Mouse (Mus musculus): ENCODE data around the gene Tmem110. TPM values are rescaled to one million over a fixed set of nuclear protein-coding genes. Genes with fewer than 3 reads are reported as not detected.

Gene Tmem110
- total and polyA plus RNA-seq, 2 experiments from 2014 or later, result 14.5 to 15.0 TPM

GRCm38 (mm10) chr14:30828635-30829460, 3.5 kb downstream of the Tmem110 start:
- no peak overlapping the region for H3K27ac ChIP-seq (ENCODE audit: low read depth, low read length)
- ATAC-seq (ENCODE audit: low FRiP score), result no peak
- H3K4me3 ChIP-seq (ENCODE audit: low read depth, low read length), result no peak overlapping the region
- H3K4me2 ChIP-seq (ENCODE audit: low read depth, low read length, poor library complexity, severe bottlenecking), result no peak overlapping the region
- H3K27me3 ChIP-seq (ENCODE audit: insufficient read depth, low read length), result no peaks in the 10 kb centered on the region
- WGBS, result 79% methylated on average over 11 of the region's 11 CpGs
- no peaks in the 10 kb centered on the region for H3K9me3 ChIP-seq (ENCODE audit: low read length)
- H3K4me1 ChIP-seq (ENCODE audit: insufficient read depth, low read length), result peaks cover 12% of the 10 kb centered on the region
- H3K36me3 ChIP-seq (ENCODE audit: insufficient read depth, low read length), result no peaks in the 10 kb centered on the region
- no peak overlapping the region for H3K9ac ChIP-seq (replicated peaks; ENCODE audit: low read length, poor library complexity, severe bottlenecking)
- no peak for TF ChIP-seq CTCF (IDR thresholded peaks at IDR 0.05)
- peak; percentile 34 for DNase-seq (ENCODE audit: low spot score)

DNA sequence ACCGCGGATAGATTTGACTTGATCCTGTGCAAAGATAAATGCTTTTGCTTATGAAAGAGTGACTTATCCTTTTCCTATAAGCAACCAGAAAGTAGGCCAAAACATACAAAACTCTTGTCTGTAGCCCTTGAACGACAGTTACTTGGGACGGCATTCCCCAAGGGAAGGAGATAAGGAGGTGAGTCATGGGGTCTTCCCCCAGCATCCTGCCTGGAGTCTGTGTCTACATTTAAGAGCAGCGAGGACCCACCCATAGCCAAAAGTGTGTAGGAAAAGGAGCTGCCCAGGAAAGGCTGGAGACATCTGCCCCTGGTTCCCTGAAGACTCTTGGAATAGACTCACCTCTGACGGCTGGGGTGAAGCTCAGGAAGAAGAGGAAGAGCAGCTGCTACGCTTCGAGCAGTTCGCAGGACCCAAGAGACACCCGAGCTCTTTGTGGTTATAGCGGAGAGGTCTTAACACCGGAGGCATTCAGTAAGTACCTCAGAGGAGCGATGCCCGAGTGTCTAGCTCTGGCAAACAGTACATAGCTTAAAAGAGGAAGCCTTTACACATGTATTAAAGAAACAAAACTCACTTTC, 12.1 kb downstream of the Tmem110 start:
- Histone ChIP-seq H3K27ac (ENCODE audit: low read depth, low read length) (no peak overlapping the region), H3K27me3 (ENCODE audit: insufficient read depth, low read length) (no peaks in the 10 kb centered on the region), H3K9me3 (ENCODE audit: low read length) (no peaks in the 10 kb centered on the region), H3K4me2 (ENCODE audit: low read depth, low read length, poor library complexity, severe bottlenecking) (no peak overlapping the region), H3K36me3 (ENCODE audit: insufficient read depth, low read length) (peaks cover 3% of the 10 kb centered on the region), H3K9ac (replicated peaks; ENCODE audit: low read length, poor library complexity, severe bottlenecking) (no peak overlapping the region), H3K4me3 (ENCODE audit: low read depth, low read length) (no peak overlapping the region), H3K4me1 (ENCODE audit: insufficient read depth, low read length) (no peaks in the 10 kb centered on the region)
- no peak for DNase-seq (ENCODE audit: low spot score)
- WGBS, result 93% methylated on average over 14 of the region's 14 CpGs
- no peak for TF ChIP-seq CTCF (IDR thresholded peaks at IDR 0.05)
- ATAC-seq (ENCODE audit: low FRiP score), result no peak

DNA sequence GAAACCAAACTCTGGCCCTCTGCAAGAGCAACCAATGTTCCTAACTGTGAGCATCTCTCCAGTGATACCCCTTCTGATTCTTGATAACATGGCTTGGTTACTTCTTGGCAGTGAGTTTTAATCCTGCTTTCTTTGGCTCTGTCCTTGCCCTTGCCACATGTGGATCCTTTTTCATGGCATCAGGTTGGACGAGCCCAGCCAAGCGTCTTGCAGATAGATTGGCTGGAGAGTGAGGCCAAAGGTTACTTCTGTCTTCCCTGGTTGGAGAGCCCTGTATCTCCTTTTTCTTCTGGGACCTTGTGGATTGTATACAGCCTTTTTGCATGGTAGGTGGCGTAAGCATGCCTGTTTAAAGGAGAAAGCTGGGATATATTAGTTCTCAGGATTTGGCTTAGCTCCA, 18.3 kb downstream of the Tmem110 start:
- no peak for TF ChIP-seq CTCF (IDR thresholded peaks at IDR 0.05)
- no peak for ATAC-seq (ENCODE audit: low FRiP score)

DNA sequence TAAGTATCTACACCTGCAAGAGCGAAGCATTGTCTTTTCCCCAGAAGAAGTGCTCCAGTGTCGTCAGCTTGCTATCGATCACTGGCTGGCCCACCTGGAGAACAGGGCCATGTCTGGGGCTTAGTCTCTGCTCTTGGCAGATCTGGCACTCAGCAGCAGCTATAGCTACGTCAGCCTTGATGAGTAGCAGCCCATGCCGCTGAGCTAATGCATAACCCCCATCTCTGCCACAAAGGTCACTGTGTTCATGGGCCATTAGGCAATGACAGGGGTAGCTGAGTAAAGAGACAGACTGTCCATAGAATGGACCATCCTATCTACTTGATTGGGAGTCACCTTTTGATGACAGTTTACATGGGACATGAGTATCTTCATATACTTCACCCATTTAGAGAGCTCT, 25.1 kb downstream of the Tmem110 start:
- Histone ChIP-seq H3K9ac (replicated peaks; ENCODE audit: low read length, poor library complexity, severe bottlenecking) (no peak overlapping the region), H3K27me3 (ENCODE audit: insufficient read depth, low read length) (no peaks in the 10 kb centered on the region), H3K4me2 (ENCODE audit: low read depth, low read length, poor library complexity, severe bottlenecking) (no peak overlapping the region), H3K36me3 (ENCODE audit: insufficient read depth, low read length) (0 out of 2 replicates have a peak, but pooled peaks cover 4% of the 10 kb centered on the region), H3K27ac (ENCODE audit: low read depth, low read length) (no peak overlapping the region), H3K4me3 (ENCODE audit: low read depth, low read length) (no peak overlapping the region), H3K4me1 (ENCODE audit: insufficient read depth, low read length) (no peaks in the 10 kb centered on the region), H3K9me3 (ENCODE audit: low read length) (no peaks in the 10 kb centered on the region)
- 95% methylated on average over 5 of the region's 5 CpGs for WGBS
- no peak for DNase-seq (ENCODE audit: low spot score)
- no peak for TF ChIP-seq CTCF (IDR thresholded peaks at IDR 0.05)
- no peak for ATAC-seq (ENCODE audit: low FRiP score)

More for the DNA sequence above, 18.3 kb downstream of the Tmem110 start:
- Histone ChIP-seq H3K27me3 (ENCODE audit: insufficient read depth, low read length) (no peaks in the 10 kb centered on the region), H3K27ac (ENCODE audit: low read depth, low read length) (no peak overlapping the region), H3K4me3 (ENCODE audit: low read depth, low read length) (no peak overlapping the region), H3K9ac (replicated peaks; ENCODE audit: low read length, poor library complexity, severe bottlenecking) (no peak overlapping the region), H3K9me3 (ENCODE audit: low read length) (no peaks in the 10 kb centered on the region), H3K36me3 (ENCODE audit: insufficient read depth, low read length) (no peaks in the 10 kb centered on the region), H3K4me1 (ENCODE audit: insufficient read depth, low read length) (no peaks in the 10 kb centered on the region), H3K4me2 (ENCODE audit: low read depth, low read length, poor library complexity, severe bottlenecking) (no peak overlapping the region)
- DNase-seq (ENCODE audit: low spot score), result no peak
- 84% methylated on average over 3 of the region's 3 CpGs for WGBS

DNA sequence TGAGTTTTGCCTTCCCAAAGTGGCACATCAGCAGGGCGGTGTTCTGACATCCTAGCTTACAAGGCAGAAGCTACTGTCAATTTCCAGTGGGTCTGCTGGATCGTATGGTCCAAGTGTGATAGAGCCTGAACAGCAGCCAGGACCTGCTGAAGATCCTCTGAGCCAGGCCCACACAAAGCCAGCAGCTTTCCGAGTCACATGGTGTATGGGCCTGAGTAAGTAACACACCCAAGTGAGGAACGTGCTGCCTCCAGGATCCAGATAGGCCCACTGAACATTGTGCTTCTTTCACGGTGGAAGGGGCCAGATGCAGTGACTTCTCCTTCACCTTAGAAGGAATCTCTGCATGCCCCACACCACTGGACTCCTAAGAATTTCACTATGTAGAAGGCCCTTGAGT, 26.9 kb downstream of the Tmem110 start:
- no peak overlapping the region for H3K9ac ChIP-seq (replicated peaks; ENCODE audit: low read length, poor library complexity, severe bottlenecking)
- H3K4me1 ChIP-seq (ENCODE audit: insufficient read depth, low read length), result no peaks in the 10 kb centered on the region
- H3K27me3 ChIP-seq (ENCODE audit: insufficient read depth, low read length), result no peaks in the 10 kb centered on the region
- H3K36me3 ChIP-seq (ENCODE audit: insufficient read depth, low read length), result 0 out of 2 replicates have a peak, but pooled peaks cover 4% of the 10 kb centered on the region
- H3K4me2 ChIP-seq (ENCODE audit: low read depth, low read length, poor library complexity, severe bottlenecking), result no peak overlapping the region
- no peak overlapping the region for H3K4me3 ChIP-seq (ENCODE audit: low read depth, low read length)
- WGBS, result 87% methylated on average over 5 of the region's 5 CpGs
- no peaks in the 10 kb centered on the region for H3K9me3 ChIP-seq (ENCODE audit: low read length)
- ATAC-seq (ENCODE audit: low FRiP score), result no peak
- DNase-seq (ENCODE audit: low spot score), result no peak
- H3K27ac ChIP-seq (ENCODE audit: low read depth, low read length), result no peak overlapping the region
- TF ChIP-seq CTCF (IDR thresholded peaks at IDR 0.05), result no peak

DNA sequence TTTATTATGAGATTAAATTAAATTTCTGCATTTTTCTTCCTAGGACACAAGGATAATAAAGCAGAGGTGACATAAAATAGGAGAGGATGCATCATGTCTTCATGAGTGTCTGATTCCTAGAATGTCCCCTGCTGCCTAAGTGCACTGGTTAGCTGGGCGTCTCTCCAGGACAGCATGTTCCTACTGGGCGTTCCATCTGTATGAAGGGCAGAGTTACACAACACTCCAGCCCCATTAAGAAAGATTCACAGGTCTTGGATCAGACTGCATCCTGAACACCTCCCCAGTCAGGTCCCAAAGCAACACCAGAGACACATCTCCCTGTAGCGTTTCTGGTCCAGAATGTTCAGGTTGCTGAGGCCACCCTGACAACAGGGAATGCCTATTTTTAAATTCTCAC, 29.9 kb downstream of the Tmem110 start:
- TF ChIP-seq CTCF (IDR thresholded peaks at IDR 0.05), result no peak
- Histone ChIP-seq H3K27ac (ENCODE audit: low read depth, low read length) (no peak overlapping the region), H3K4me2 (ENCODE audit: low read depth, low read length, poor library complexity, severe bottlenecking) (no peak overlapping the region), H3K36me3 (ENCODE audit: insufficient read depth, low read length) (0 out of 2 replicates have a peak, but pooled peaks cover 4% of the 10 kb centered on the region), H3K9me3 (ENCODE audit: low read length) (no peaks in the 10 kb centered on the region), H3K4me3 (ENCODE audit: low read depth, low read length) (no peak overlapping the region), H3K4me1 (ENCODE audit: insufficient read depth, low read length) (no peaks in the 10 kb centered on the region), H3K27me3 (ENCODE audit: insufficient read depth, low read length) (no peaks in the 10 kb centered on the region), H3K9ac (replicated peaks; ENCODE audit: low read length, poor library complexity, severe bottlenecking) (no peak overlapping the region)
- WGBS, result 94% methylated on average over 3 of the region's 3 CpGs
- DNase-seq (ENCODE audit: low spot score) (no peak), ATAC-seq (ENCODE audit: low FRiP score) (no peak)
